Mouse (Mus musculus) bone marrow macrophage, adult 2 months (primary cell): ENCODE results near the gene 1700069L16Rik.

Experiments used
- CTCF ChIP-seq: IDR thresholded peaks from 2 replicates; pipeline ENCODE4 v1.5.1; 2012; ENCODE audit warnings: low read depth, mild to moderate bottlenecking, low read length, moderate library complexity
- POLR2A ChIP-seq: IDR thresholded peaks from 2 replicates; pipeline ENCODE4 v1.6.1; 2012; ENCODE audit warnings: mild to moderate bottlenecking, low read depth, low read length, borderline replicate concordance

GRCm38 (mm10) chr5:113660872-113661271, 63.7 kb downstream of the 1700069L16Rik start:
- TF ChIP-seq POLR2A (no peak), CTCF (no peak)
